Mouse (Mus musculus) CD4-positive helper T cell, adult 2 months (primary cell): ENCODE measurements around the gene BC030867.
A peak's percentile ranks its signal among the peaks of the same experiment; 100 is the strongest.
"Not testable (repeated sequence)": the region's sequence is repeated elsewhere in the genome, so short reads cannot be mapped to it uniquely, and the experiment has no call there.

Experiments
- DNase-seq: peaks from one replicate; pipeline ENCODE4 v3.0.0-alpha.2; 2012; ENCODE audit warnings: low read depth, missing footprints, low spot score

The BC030867 gene

DNA sequence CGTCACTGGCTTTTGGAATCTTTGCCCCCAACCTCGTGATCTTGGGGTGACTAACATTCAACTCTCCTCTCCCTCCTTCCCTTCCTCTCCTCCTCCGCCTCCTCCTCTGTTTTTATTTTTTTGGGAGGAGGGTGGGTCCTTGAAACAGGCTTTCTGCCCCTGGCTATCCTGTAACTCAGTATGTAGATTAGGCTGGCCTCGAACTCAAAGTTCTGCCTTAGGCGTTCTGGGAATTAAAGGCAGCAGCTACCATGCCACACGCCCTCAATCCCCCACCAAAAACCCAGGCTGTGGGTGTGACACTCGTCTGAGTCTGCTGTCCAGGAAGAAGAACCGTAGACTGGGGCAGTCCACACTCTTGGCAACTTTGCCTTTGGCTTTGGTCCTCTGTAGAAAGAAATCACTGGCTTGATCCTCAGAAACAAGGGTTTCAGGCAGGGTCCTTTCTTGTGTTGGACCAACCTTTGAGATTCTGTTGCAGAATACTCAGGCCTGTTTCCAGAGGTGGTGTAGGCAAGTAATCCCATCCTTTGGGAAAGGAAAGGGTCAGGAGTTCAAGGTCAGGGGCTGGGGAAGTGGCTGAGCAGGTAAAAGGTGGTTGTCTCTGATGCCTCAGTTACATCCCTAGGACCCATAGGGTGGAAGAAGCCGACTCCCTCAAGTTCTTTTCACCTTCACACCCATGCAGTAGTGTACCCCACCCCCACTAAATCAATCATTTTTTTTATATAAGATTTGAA lies 839 bp downstream of the BC030867 start:
- no peak for DNase-seq

DNA sequence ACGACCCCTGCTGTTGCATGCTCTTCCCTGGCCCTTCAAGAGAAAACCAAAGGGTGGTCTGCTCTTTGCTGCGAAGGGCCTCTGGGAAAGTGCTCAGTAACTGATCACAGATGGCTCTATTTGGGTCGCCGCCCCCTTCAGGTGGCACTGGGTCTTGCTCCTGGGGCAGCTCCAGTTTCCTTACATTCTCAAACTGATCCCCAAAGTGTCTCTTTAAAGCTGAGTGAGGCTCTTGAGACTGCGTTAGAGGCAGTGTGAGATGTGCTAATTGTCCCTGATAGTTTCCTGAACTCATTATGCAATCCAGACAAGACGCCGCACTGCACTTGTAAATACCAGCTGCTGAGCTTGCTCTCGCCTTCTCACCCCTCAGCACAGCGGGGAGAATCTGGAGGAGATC lies 8.8 kb downstream of the BC030867 start:
- DNase-seq, result no peak

DNA sequence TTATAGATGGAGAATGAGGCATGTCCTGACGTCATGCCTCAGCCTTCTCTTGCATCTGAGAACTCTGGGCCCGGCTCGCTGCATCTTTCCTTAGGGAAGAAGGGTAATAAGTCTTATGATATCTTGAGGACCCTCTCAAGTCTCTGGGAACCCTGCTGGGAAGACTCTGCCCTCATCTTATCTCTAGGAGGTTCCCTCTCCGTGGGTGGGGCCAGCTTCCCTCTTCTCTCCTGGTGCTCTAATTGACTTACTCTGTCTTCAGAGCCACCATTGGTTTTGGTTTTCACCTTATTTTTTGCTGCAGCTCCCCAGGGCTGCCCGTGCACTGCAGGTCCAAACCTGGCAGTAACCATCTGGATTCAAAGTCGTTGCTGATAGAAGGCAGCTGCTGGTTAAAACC lies 9.4 kb downstream of the BC030867 start:
- no peak for DNase-seq

DNA sequence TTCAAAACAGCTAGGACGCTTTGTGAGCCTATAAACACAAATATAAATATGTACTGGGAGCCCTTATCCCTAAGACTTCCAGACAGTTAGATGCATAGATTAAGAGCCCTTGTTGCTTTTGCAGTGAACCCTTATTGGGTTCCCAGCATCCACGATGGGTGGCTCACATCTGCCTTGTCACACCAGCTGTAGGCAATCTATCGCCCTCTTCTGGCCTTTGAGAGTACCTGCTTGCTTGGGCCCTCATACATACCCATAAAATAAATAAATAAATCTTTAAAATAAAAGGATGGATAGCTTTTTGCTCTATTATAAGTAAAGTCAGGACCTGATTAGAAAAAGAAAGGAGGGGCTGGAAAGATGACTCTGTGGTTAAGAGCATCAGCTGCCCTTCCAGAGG lies 9.8 kb downstream of the BC030867 start:
- DNase-seq, result no peak

DNA sequence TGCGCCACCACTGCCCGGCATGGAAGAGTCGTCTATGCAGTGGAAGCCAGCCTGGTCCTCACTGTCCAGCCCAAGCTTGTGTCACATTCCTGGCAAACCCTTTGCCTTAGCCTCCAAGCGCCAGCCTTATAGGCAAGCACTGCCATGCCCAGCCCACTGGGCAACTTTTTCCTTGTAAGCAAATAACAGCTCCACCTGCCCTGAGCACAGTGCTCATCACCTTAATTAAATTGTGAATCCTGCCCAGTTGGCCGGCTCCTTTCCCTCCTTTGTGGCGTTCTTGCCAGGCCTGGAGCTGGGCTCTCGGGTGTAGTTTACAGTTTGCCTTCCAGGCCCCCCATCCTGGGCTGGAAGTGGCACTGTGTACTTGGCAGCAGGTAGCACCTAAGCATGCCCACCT lies 14.5 kb downstream of the BC030867 start:
- DNase-seq, result no peak

DNA sequence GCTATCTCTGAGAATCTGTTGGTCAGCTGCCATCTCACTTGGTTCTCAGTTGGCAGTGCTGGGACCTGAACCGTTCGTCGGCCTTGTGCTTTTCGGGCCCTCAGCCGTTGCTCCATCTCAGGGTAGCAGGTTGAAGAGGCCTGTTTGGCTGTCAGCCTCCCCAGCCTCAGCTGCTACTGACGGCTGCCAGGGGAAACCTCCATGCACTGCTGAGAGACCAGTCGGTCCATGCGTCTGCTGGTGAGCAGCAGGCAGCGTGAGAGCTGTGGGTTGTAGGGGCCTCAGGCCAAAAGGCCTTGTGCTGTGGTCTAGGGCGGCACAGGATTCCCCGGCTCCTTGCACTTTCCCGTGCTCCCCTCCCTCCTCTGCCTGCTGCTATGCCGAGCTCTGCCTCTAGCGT lies 17.1 kb downstream of the BC030867 start:
- DNase-seq, result no peak

DNA sequence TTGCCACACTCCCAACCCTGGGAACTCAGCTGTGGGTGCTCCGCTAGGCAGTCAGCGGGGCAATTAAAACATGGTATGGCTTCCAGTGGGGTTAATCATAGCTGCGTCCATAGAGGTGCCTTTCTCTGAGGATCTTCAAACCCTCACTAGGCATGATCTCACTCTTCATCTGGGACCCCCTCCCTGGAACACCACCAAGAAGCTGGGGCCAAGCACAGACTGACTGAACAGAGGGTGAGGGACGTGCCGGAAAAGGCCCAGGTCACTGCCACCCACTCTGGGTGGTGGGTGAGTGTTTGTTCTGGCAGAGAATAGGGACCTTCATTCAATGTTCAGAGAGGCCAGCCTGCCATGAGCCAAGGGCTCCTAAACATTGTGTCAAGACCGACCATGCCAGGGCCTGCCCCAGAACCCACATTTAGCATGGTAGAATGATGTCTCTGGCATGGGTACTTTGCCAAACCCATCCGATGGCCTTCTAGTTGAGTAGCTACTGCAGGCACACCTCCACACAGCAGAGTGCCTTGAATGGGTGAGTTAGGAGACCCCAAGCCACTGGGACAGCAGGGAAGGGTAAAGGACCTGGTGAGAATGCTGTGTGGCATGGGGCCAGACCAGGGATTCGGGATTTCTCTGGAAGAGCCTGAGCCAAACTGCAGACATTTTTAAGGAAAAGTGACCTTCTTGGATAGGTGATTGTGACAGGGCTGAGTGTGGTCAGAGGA lies 18.1 kb downstream of the BC030867 start:
- no peak for DNase-seq

DNA sequence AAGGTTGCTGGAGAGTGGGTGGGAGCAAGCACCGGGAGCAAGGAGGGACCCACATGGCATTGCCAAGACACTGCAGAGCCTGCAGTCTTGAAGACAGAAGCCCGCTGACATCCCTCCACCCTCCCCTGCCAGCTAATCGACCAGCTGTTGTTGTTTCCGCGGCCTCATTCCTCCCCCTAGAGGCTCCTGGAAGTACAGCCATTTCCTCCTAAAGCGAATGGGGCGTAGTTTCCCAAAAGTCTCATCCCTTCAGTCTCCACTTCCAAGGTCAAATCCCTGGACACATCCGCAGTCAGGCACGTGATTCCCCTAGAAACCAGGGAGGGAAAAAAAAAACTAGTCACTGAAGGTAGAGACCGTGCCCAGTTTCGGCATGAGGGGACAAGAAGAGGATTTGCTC lies 18.8 kb downstream of the BC030867 start:
- DNase-seq, result peak; percentile 55

DNA sequence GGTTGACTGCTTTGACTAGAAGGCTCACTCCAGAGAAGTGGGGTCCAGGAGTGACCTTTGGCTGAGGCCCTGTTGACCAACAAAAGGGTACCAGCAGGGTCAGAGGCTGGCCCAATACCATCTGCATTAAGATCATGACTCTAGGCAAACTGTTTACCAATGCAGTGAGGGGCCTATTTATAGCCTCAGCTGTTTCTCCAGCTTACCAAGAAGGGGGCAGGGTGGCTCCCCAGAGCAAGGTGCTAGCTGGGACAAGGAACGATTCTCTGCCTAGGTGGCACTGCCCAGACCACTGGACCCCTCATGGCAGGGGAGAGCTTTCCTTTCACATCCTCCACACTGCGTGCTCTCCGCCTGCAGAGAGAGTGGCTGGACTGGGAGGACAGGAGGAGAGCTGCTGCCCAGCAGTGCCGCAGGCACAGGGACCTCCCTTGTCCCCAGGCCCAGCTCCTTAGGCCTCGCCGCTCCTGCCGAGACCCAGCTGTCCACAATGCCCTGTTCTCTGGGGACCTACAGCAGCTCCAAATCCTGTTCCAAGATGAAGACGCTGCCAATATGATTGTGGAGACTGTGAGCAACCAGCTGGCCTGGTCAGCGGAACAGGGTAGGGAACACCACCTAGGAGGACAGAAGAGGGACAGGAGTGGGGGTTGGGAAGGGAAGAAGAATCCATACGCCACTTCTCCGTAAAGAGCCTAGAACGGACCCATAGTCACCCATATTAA lies 20.0 kb downstream of the BC030867 start, which contains the start of gene Asb16:
Asb16 (plus strand) TSS at position 224 of the 725 bp plus-strand sequence.
- no peak for DNase-seq

DNA sequence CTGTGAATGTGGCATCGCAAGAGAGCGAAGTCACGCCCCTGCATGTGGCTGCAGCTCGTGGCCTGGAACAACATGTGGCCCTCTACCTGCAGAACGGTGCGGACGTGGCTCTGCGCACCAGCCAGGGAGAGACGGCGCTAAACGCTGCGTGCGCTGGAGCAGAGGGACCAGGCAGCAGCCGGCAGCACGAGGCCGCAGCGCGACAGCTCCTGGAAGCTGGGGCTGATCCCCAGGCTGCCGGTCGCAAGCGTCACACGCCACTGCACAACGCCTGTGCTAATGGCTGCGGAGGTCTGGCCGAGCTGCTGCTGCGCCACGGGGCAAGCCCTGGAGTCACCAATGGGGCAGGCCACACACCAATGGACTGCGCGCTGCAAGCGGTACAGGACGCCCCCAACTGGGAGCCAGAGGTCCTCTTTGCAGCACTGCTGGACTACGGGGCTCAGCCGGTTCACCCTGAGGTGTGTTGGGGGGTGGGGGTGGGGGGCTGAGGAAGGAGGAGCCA lies 27.8 kb downstream of the BC030867 start:
- DNase-seq, result no peak

DNA sequence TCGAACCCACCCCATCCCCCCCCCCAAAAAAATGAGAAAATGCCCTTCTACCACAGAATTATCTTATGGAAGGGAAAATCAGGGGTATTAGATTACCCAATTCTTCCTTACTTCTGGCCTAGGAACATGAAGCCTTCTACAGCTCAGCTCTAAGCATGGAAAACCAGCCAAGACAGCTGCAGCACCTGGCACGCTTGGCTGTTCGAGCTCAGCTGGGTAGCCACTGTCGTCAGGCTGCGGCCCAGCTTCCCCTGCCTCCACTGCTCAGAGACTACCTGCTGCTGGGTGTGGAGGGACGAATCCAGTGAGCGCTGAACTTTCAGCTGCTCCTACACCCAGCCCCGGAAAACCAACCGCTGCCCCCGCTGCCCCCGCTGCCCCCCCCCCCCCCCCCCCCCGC lies 29.1 kb downstream of the BC030867 start:
- DNase-seq, result no peak

DNA sequence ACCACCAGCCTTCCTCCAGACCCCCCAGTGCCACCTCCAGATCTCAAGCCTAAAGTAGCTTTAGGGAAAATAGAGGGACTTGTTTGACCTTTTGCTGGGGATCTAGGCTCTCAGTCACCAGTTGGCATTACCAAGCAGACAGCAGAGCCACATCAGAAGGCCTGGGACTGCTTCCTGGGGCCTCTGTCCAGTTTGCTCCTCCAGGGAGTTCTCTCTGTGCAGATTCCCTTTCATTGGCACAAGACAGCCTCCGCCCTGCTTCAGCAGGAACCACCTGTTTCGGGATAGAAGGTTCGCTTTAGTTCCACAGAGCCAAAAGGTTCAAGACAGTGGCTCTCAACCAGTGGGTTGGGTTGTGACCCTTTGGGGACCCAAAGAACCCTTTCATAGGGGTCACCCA lies 30.9 kb downstream of the BC030867 start:
- no peak for DNase-seq

DNA sequence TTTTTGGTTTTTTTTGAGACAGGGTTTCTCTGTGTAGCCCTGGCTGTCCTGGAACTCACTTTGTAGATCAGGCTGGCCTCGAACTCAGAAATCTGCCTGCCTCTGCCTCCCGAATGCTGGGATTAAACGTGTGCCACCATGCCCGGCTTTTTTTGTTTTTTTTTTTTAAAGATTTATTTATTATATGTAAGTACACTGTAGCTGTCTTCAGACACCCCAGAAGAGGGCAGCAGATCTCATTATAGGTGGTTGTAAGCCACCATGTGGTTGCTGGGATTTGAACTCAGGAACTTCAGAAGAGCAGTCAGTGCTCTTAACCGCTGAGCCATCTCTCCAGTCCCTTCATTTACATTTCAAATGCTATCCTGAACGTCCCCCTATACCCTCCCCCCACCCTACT lies 31.6 kb downstream of the BC030867 start:
- not testable (repeated sequence) for DNase-seq

DNA sequence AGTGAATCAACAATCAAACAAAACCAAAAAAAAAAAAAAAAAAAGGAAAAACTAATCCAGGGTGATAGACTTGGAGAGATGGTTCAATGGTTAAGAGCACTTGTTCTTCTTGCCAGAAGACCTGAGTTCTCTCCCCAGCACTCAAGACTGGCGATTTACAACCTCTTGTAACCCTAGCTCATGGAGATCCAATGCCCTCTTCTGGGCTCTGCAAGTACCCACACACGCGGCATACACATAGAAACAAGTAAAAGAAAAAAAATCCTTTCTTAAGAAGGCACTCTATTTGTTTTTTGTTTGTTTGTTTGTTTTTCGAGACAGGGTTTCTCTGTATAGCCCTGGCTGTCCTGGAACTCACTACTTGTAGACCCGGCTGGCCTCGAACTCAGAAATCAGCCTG lies 35.2 kb downstream of the BC030867 start:
- DNase-seq, result peak; percentile 31

DNA sequence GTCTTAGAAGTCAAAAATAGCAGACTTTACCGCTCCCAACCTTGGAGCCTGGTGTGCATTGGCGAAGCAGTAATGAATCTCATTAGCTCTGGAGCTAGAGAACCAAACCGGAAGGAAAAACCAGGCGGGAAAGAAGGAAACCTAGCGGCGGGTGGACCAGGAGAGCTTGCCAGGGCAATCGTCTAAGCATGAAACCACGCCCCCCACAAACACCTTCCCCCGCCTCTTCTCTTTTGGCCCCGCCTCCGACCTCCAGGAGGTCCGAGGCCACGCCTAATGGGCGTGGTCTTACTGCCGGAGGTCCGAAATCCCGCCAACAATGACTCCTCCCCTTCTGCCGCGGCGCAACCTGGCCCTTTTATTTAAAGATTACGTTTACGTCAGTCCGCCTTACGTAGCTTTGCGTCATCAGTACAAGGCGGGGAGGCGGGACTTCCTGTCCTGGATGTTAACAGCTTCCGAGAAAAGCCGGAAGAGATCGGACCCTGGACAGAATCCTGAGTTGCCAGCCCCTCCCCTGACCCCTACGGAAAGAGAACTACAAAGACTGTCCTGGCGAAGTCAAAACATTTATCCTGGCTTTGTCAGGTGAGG lies 35.9 kb downstream of the BC030867 start, which contains the start of gene Tmub2:
Tmub2 (plus strand) TSS at position 431 of the 594 bp plus-strand sequence.
- peak; percentile 99 for DNase-seq

DNA sequence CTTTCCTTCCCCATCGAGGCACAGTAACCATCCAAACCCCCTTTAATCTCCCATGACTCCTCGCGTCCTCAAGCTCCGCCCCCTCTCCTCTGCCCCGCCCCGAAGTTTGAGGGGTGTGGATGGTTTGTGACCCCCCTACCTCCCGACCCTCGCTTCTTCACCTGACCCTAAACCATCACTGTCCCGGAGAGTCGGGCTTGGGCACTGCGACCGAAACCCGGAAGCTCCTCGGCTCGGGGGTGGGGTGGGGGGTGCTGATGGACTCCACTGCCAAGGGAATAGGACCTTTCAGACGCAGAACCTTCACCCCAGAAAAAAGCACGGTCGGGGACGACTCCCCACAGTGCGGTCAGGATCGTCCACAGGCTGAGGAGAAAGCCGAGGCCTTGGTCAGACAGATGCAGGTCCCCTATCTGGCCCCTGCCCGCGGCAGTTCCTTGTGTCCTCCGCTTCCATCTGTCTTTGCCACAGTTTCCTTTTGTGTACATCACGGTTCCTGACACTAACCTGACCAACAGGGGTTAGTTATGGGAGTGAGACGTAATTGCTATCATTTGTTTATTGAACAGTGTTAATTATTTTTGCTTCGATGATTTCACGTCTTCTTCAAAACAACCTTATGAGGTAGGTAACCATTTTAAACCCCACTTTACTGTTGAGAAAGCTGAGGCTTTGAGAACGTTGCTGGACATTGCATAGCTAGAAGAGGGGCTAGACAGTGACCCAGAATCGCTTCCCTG lies 36.6 kb downstream of the BC030867 start:
- DNase-seq, result no peak

DNA sequence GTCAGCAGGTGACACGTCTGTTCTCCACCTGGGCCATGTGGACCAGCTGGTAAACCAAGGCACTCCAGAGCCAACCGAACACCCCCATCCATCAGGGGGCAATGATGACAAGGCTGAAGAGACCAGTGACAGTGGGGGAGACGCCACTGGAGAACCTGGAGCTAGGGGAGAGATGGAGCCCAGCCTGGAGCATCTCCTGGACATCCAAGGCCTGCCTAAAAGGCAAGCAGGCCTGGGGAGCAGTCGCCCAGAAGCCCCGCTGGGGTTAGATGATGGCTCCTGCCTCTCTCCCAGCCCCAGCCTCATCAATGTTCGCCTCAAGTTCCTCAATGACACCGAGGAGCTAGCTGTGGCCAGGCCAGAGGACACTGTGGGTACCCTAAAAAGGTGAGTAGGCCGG lies 38.8 kb downstream of the BC030867 start:
- no peak for DNase-seq

DNA sequence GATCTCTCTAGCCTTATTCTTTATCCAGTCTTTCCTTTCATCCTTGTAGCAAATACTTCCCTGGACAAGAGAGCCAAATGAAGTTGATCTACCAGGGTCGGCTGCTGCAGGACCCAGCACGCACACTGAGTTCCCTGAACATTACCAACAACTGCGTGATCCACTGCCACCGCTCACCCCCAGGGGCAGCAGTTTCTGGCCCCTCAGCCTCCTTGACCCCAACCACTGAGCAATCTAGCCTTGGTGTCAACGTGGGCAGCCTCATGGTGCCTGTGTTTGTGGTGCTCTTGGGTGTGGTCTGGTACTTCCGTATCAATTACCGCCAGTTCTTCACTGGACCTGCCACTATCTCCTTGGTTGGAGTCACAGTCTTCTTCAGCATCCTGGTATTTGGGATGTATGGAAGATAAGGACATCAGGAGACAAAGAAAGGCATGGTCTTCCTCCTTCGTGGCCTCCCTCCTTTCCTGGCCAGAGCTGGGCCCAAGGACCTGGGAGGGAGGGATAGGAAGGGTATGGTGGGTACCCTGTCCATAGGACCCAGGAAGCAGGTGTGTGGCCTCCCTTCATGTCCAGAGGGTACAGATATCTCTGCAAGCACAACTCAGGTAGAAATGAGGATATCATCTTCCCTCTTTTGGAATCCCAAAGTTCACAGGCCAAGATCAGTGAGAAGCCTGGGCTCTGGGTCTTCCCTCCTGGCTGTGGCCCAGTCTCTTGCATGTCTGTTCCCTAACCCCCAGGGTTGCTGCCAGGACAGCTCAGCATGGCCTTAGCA lies 39.5 kb downstream of the BC030867 start:
- no peak for DNase-seq

DNA sequence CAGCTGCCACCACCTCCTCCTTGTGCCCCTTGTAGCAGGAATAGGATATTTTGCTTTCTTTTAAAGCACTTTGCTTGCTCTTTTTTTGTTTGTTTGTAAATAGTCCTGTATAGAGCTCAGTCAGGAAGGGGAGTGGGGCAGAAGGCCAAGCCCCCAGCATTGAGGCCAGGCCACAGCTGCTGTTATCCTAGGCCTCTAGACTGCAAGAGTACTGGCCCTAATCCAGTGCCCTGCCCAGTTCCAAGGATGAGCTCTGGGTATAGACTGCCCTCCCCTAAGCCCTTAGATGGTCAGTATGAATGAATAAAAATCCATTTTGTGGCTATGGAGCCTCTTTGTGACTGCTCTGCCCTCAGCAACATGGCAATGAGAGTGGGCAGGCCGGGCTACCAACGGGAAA lies 40.2 kb downstream of the BC030867 start:
- no peak for DNase-seq

DNA sequence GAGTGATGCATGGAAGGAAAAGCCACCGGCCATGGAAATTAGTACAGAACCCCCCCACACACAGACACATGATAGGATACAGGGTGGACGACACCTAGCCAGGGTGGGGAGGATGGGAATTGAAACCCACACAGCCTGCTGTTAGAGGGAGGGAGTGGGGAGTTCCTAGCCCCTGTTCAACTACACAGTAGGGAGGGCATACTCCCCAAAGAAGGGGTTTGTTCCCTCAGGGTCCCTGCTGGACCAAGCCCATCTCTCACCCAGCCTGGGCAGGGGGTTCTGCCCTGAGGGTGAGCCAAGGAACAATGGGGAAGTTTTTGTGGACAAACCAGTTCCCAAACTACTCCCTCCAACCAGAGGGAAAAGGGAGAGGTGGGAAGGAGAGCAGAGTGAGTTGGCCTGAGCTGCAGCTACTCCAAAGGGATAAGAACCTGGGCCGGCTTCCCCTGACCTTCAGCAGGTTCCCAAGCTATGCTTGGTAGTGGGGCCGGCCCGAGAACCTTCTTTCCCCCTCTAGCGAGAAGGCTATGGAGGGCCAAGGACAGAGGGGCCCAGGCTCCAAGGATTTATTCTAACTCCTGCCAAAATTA lies 40.9 kb downstream of the BC030867 start:
- no peak for DNase-seq
